Comparison of ENCODE assay signal across 8 mouse cellular contexts in the genomic region with DNA sequence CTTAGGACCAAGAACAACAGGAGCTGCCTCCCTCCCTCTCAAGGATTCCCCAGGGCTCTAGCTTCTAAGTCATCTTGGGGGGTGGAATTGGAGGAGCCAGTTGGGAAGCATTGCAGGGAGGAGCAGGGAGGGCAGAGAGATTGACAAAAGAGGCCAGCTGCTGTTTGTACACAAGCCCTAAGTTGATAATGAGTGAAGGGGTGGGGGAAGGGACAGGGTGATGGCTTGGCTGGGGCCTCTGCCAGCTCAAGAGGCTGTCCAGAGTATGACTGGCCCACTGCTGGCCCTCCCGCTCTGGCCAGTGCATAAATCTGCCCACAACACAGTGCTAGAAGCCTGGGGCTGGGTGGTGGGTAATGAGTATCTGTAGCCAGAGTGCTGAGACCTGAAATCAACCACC. TPM values are rescaled to one million over a fixed set of nuclear protein-coding genes. Genes with fewer than 3 reads are reported as not detected.
DNase-seq lines count a peak whose midpoint lies in the region; ATAC-seq and TF ChIP-seq lines count a peak whose summit lies in the region.

No protein-coding gene starts in this region.

- ATAC-seq in forebrain, embryonic 15.5 days (replicated peaks), result no peak
- ATAC-seq in hindbrain, postnatal 0 days, result no peak

- H3K79me2 ChIP-seq in MEL (ENCODE audit: control insufficient read depth, insufficient read depth, low read length, poor library complexity), result peaks cover 8% of the 10 kb centered on the region; the same call in 1 of the 2 replicates

- 55% methylated on average over 1 of the region's 1 CpGs for WGBS in forebrain, embryonic 15.5 days
- WGBS in hindbrain, postnatal 0 days, result 35% methylated on average over 1 of the region's 1 CpGs

- peak in 1 of 2 experiments; percentile 34; a peak in 1 of 4 replicates for TF ChIP-seq POLR2A in MEL (IDR thresholded peaks at IDR 0.05; ENCODE audit: control insufficient read depth in 1 of 2, insufficient read depth in 1 of 2, low read depth in 1 of 2, low read length in 2 of 2, poor library complexity in 1 of 2)

- intact Hi-C loops in gastrocnemius, adult 2 months (cut with DNase I), result no loop called here

- peak overlapping the region; percentile 70 for H3K4me2 ChIP-seq in forebrain, embryonic 15.5 days (replicated peaks)
- peak overlapping the region; percentile 62 for H3K4me2 ChIP-seq in hindbrain, postnatal 0 days (ENCODE audit: low read depth, low read length)

- peak overlapping the region; percentile 90 for H3K9ac ChIP-seq in MEL (ENCODE audit: control insufficient read depth, low read depth, low read length, poor library complexity, severe bottlenecking)
- peak overlapping the region; percentile 78 for H3K9ac ChIP-seq in forebrain, embryonic 15.5 days (replicated peaks)
- no peak overlapping the region for H3K9ac ChIP-seq in hindbrain, postnatal 0 days (replicated peaks; ENCODE audit: low read length)

- peak overlapping the region; percentile 90 for H3K27ac ChIP-seq in gastrocnemius, adult 2 months
- H3K27ac ChIP-seq in MEL (ENCODE audit: control insufficient read depth, low read depth, low read length), result peak overlapping the region; percentile 95
- H3K27ac ChIP-seq in forebrain, embryonic 15.5 days (replicated peaks), result peak overlapping the region; percentile 98
- H3K27ac ChIP-seq in hindbrain, postnatal 0 days, result peak overlapping the region; percentile 87

- TF ChIP-seq CTCF in gastrocnemius, adult 2 months (IDR thresholded peaks at IDR 0.05), result no peak
- no peak for TF ChIP-seq CTCF in MEL (IDR thresholded peaks at IDR 0.05 in 2 of 3, conservative IDR thresholded peaks at IDR 0.05 in 1 of 3; ENCODE audit: control insufficient read depth in 1 of 3, insufficient read depth in 1 of 3, low read depth in 2 of 3, low read length in 3 of 3, poor library complexity in 1 of 3, severe bottlenecking in 1 of 3)
- no peak for TF ChIP-seq CTCF in hindbrain, postnatal 0 days (IDR thresholded peaks at IDR 0.05; ENCODE audit: low read depth)

- no peak for TF ChIP-seq EP300 in MEL (IDR thresholded peaks at IDR 0.05; ENCODE audit: low read depth in 1 of 2, low read length in 2 of 2)

- no peaks in the 10 kb centered on the region for H3K9me3 ChIP-seq in MEL (replicated peaks; ENCODE audit: insufficient read depth, low read length)
- no peaks in the 10 kb centered on the region for H3K9me3 ChIP-seq in forebrain, embryonic 15.5 days
- no peaks in the 10 kb centered on the region for H3K9me3 ChIP-seq in hindbrain, postnatal 0 days (ENCODE audit: low read length)

- no peak for TF ChIP-seq RAD21 in MEL (IDR thresholded peaks at IDR 0.05; ENCODE audit: low read depth, low read length)

- peak; percentile 63 for DNase-seq in gastrocnemius, adult 2 months
- DNase-seq in gastrocnemius, adult 8-10 months (ENCODE audit: low spot score in 2 of 2), result no peak
- peak; percentile 63 for DNase-seq in MEL (ENCODE audit: low read depth, low spot score)
- DNase-seq in hindbrain, postnatal 0 days (ENCODE audit: low spot score), result peak; percentile 56
- DNase-seq in lung, postnatal 25 days (ENCODE audit: low spot score), result peak; percentile 44
- DNase-seq in spleen, postnatal 36 days (ENCODE audit: low spot score in 2 of 2), result no peak
- DNase-seq in thymus, postnatal 4 days, result no peak

- no peaks in the 10 kb centered on the region for H3K27me3 ChIP-seq in MEL (ENCODE audit: control insufficient read depth in 1 of 2, insufficient read depth in 2 of 2, low read length in 2 of 2)
- H3K27me3 ChIP-seq in forebrain, embryonic 15.5 days, result no peaks in the 10 kb centered on the region
- no peaks in the 10 kb centered on the region for H3K27me3 ChIP-seq in hindbrain, postnatal 0 days (ENCODE audit: insufficient read depth, low read length)

- H3K4me1 ChIP-seq in MEL (ENCODE audit: control insufficient read depth in 1 of 2, insufficient read depth in 2 of 2, low read length in 2 of 2), result peaks cover 12 to 45% of the 10 kb centered on the region in 2 experiments; a peak in 3 of 4 replicates
- peaks cover 58% of the 10 kb centered on the region for H3K4me1 ChIP-seq in forebrain, embryonic 15.5 days
- peaks cover 24% of the 10 kb centered on the region for H3K4me1 ChIP-seq in hindbrain, postnatal 0 days (ENCODE audit: insufficient read depth, low read length)

- no peak overlapping the region for H3K4me3 ChIP-seq in gastrocnemius, adult 2 months
- peak overlapping the region; percentile 64 to 65 for H3K4me3 ChIP-seq in MEL (ENCODE audit: control insufficient read depth in 1 of 2, insufficient read depth in 1 of 2, low read depth in 2 of 2, low read length in 2 of 2)
- no peak overlapping the region for H3K4me3 ChIP-seq in forebrain, embryonic 15.5 days
- no peak overlapping the region for H3K4me3 ChIP-seq in hindbrain, postnatal 0 days (ENCODE audit: low read length)

- peaks cover 0 to 17% of the 10 kb centered on the region in 2 experiments; a peak in 2 of 4 replicates for H3K36me3 ChIP-seq in MEL (ENCODE audit: control insufficient read depth in 1 of 2, insufficient read depth in 2 of 2, low read length in 2 of 2)
- no peaks in the 10 kb centered on the region for H3K36me3 ChIP-seq in forebrain, embryonic 15.5 days
- H3K36me3 ChIP-seq in hindbrain, postnatal 0 days (ENCODE audit: insufficient read depth, low read length), result no peaks in the 10 kb centered on the region

TF ChIP-seq in MEL, 35 proteins besides CTCF, POLR2A, EP300 and RAD21:
- TF ChIP-seq NELFE (IDR thresholded peaks at IDR 0.05; ENCODE audit: low read depth, low read length) (no peak), ETS1 (IDR thresholded peaks at IDR 0.05; ENCODE audit: low read depth, low read length) (peak; percentile 65; the same call in 1 of the 2 replicates)

RNA-seq across cellular contexts. Expression of a gene that starts 21.1 kb away (rescaled TPM):
- 100 to 1,000 TPM in 1 of 2 experiments, 10 to 100 TPM in 1; 58.5 to 108 TPM for total RNA-seq in gastrocnemius, adult 2 months (2021)
- 10 to 100 TPM; 50.9 to 76.9 (median 67.7) TPM for total RNA-seq in gastrocnemius, adult 8-10 months (2022)
- total RNA-seq in MEL (2012; rRNA removed), result 3,309 and 3,407 TPM in 2 replicates
- 1,000 to 10,000 TPM; 2,419 to 4,891 TPM for polyA plus RNA-seq in MEL (2012; ENCODE audit: insufficient read depth in 1 of 2, insufficient read length in 2 of 2, low read depth in 1 of 2, low replicate concordance in 2 of 2, missing spikeins in 1 of 2)
- 2,368 and 2,448 TPM in 2 replicates for polyA plus RNA-seq in forebrain, embryonic 15.5 days (2015; fragmentation: Nextera tagmentation; extraction: Ambion mirVana)
- 619 and 723 TPM in 2 replicates for total RNA-seq in hindbrain, postnatal 0 days (2014; rRNA removed)
- 1,399 and 1,474 TPM in 2 replicates for polyA plus RNA-seq in hindbrain, postnatal 0 days (2015; fragmentation: Nextera tagmentation; extraction: Ambion mirVana)

Comparison
In these comparisons a context has a peak if more than half of its experiments do, and no peak if none do; other contexts are left out.
1. DNase-seq: peak in gastrocnemius, adult 2 months (single experiment), MEL (single experiment), hindbrain, postnatal 0 days (single experiment) and lung, postnatal 25 days (single experiment); none in gastrocnemius, adult 8-10 months (0 of 2), spleen, postnatal 36 days (0 of 2) and thymus, postnatal 4 days (single experiment).
2. H3K4me3 ChIP-seq: peak in MEL (2 of 2); none in gastrocnemius, adult 2 months (single experiment), forebrain, embryonic 15.5 days (single experiment) and hindbrain, postnatal 0 days (single experiment).
3. Peak in every context shown above with its lines, with median percentiles within 50 percentile points of each other: H3K27ac ChIP-seq.